Mouse (Mus musculus) brain, embryonic 14.5 days (tissue): Measurements from ENCODE around the gene Dctn2.

ENCODE experiments used
- CTCF ChIP-seq: fragments of 200-500 bp; IDR thresholded peaks from 2 replicates; pipeline ENCODE4 v1.5.1; 2012; ENCODE audit warnings: inconsistent platforms, mild to moderate bottlenecking, moderate library complexity, borderline replicate concordance; ENCODE audit not compliant: insufficient read depth, insufficient read length; ENCODE audit errors: extremely low read depth
- POLR2A ChIP-seq: fragments of 200-500 bp; IDR thresholded peaks from 2 replicates; pipeline ENCODE4 v1.6.1; 2012; ENCODE audit warnings: mild to moderate bottlenecking, inconsistent platforms, borderline replicate concordance; ENCODE audit not compliant: poor library complexity, insufficient read depth, insufficient read length, severe bottlenecking; ENCODE audit errors: extremely low read depth

DNA sequence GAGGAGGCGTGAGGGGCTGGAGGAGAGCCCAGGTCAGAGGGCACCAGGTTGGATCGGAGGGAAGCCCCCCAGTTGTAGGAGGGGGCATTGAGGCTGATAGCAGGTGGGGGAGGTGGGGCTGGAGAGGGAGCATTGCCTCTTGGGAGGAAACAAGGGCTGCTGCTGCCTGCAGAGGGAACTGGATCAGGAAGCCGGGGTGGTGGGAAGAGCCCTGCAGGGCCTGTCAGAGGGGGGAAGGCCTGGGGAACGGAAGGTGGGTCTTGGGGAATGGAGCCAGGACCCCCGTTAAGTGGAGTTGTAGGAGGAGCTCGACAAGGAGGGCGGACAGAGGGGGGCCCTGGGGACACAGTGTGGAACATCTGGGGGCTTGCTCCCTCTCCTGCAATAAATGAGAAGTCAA is 20.0 kb downstream of the Dctn2 start:
- TF ChIP-seq CTCF, result no peak
- no peak for TF ChIP-seq POLR2A
